Mouse (Mus musculus): ENCODE data around the gene Prrx1. TPM values are rescaled to one million over a fixed set of nuclear protein-coding genes. Genes with fewer than 3 reads are reported as not detected.

Gene Prrx1
- polyA plus RNA-seq, 1 experiment = not detected

- no peaks in the 10 kb centered on the region for H3K27me3 ChIP-seq (ENCODE audit: control insufficient read depth)
- H3K36me3 ChIP-seq (ENCODE audit: control insufficient read depth) = no peaks in the 10 kb centered on the region
- H3K9me3 ChIP-seq (ENCODE audit: control insufficient read depth, low read length) = peaks cover 7% of the 10 kb centered on the region; the same call in 1 of the 2 replicates
- no peaks in the 10 kb centered on the region for H3K4me1 ChIP-seq (ENCODE audit: control insufficient read depth)
- H3K4me3 ChIP-seq (replicated peaks) = no peak overlapping the region
- TF ChIP-seq GATA1 (IDR thresholded peaks at IDR 0.05; ENCODE audit: low read length) (no peak), TAL1 (IDR thresholded peaks at IDR 0.05; ENCODE audit: low read length) (no peak)
These were observed 60.7 kb downstream of the Prrx1 start for GRCm38 (mm10) chr1:163252796-163253195.

- H3K4me3 ChIP-seq (replicated peaks) = no peak overlapping the region
- no peaks in the 10 kb centered on the region for H3K4me1 ChIP-seq (ENCODE audit: control insufficient read depth)
- H3K9me3 ChIP-seq (ENCODE audit: control insufficient read depth, low read length) = peaks cover 5% of the 10 kb centered on the region; the same call in 1 of the 2 replicates
- H3K27me3 ChIP-seq (ENCODE audit: control insufficient read depth) = no peaks in the 10 kb centered on the region
- no peaks in the 10 kb centered on the region for H3K36me3 ChIP-seq (ENCODE audit: control insufficient read depth)
- TF ChIP-seq GATA1 (IDR thresholded peaks at IDR 0.05; ENCODE audit: low read length) (no peak), TAL1 (IDR thresholded peaks at IDR 0.05; ENCODE audit: low read length) (no peak)
These were observed 61.2 kb downstream of the Prrx1 start for GRCm38 (mm10) chr1:163252331-163252730.

DNA sequence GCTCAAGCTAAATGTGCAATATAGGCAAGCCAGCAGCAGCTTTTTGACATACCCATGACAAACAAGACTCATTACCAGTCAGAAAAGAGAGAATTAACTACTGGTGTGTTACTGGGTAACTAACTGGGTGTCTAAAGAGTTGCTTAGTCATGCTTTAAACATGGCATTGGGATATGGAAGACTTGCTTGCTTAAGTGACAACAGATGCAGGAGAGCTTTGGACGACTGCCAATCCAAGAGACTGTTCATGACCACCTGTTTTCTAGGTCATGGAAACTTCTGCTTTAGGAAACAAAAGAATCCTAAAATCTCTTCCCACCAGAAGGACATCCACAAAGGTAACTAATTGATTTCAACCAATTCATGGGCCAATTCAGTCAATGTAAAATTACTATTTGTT is 61.7 kb downstream of the Prrx1 start:
- Histone ChIP-seq H3K4me1 (ENCODE audit: control insufficient read depth) (no peaks in the 10 kb centered on the region), H3K36me3 (ENCODE audit: control insufficient read depth) (no peaks in the 10 kb centered on the region), H3K4me3 (replicated peaks) (no peak overlapping the region), H3K9me3 (ENCODE audit: control insufficient read depth, low read length) (peaks cover 5% of the 10 kb centered on the region; the same call in 1 of the 2 replicates), H3K27me3 (ENCODE audit: control insufficient read depth) (no peaks in the 10 kb centered on the region)
- TF ChIP-seq GATA1 (IDR thresholded peaks at IDR 0.05; ENCODE audit: low read length) (no peak), TAL1 (IDR thresholded peaks at IDR 0.05; ENCODE audit: low read length) (no peak)

DNA sequence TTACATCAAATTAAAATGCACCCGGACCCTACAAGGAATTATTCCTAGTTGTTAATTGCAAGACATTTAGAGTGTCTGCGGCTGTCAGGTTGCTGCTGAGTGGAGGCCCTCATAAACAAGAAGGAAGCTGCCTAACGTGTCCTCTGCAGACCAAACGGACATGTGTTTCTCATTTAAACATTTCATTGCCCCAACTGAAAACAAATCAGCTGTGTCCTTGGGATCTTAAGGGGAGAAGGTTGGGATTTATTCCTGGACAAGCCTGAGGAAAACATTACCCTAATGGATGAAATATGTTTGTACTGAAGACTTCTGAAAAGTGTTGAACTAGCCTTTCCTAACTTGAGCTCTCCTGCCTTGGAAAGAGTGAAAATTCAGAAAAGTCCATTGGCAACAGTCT is 74.6 kb downstream of the Prrx1 start:
- Histone ChIP-seq H3K4me3 (replicated peaks) (no peak overlapping the region), H3K4me1 (ENCODE audit: control insufficient read depth) (no peaks in the 10 kb centered on the region), H3K27me3 (ENCODE audit: control insufficient read depth) (no peaks in the 10 kb centered on the region), H3K9me3 (ENCODE audit: control insufficient read depth, low read length) (no peaks in the 10 kb centered on the region), H3K36me3 (ENCODE audit: control insufficient read depth) (no peaks in the 10 kb centered on the region)
- TF ChIP-seq GATA1 (IDR thresholded peaks at IDR 0.05; ENCODE audit: low read length) (no peak), TAL1 (IDR thresholded peaks at IDR 0.05; ENCODE audit: low read length) (no peak)

DNA sequence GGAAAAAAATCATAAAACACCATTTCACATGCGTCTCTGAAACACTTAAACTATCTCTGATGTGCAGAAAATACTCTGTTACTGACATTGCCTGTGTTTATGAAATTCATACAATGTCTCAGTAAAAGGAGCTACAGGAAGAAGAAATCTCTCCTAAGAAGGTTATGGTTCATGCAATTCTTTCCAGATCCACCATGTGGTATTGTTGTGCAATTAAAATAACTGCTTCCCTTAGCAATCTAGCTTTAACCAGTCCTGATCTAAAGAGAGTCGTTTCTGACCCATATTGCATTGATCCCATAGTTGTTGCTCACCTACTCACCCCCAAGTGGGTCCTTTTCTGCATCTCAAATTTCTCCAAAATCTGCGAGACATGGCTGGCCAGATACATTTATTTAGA is 82.3 kb downstream of the Prrx1 start:
- Histone ChIP-seq H3K4me1 (ENCODE audit: control insufficient read depth) (no peaks in the 10 kb centered on the region), H3K27me3 (ENCODE audit: control insufficient read depth) (no peaks in the 10 kb centered on the region), H3K9me3 (ENCODE audit: control insufficient read depth, low read length) (no peaks in the 10 kb centered on the region), H3K36me3 (ENCODE audit: control insufficient read depth) (no peaks in the 10 kb centered on the region), H3K4me3 (replicated peaks) (no peak overlapping the region)
- no peak for TF ChIP-seq TAL1 (IDR thresholded peaks at IDR 0.05; ENCODE audit: low read length)
- TF ChIP-seq GATA1 (IDR thresholded peaks at IDR 0.05; ENCODE audit: low read length) = no peak

DNA sequence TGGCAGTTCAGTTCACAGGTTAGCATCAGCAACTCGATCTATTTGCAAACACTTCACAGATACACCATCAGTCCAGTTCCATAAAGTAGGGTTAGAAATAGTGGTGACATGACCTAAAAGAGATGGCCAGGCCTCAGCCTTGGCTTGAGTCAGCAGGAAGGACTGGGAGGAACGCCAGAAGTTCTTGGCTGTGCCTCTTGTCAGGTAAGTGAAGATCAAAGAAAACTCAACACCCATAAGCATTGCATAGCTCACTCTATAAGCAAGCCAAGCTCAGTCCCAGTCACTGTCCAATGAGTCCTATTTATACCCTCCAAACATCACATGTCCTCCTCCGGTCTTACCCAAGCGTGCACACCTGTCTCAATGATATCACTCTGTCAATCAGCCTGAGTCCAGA is 87.2 kb downstream of the Prrx1 start:
- Histone ChIP-seq H3K36me3 (ENCODE audit: control insufficient read depth) (no peaks in the 10 kb centered on the region), H3K27me3 (ENCODE audit: control insufficient read depth) (no peaks in the 10 kb centered on the region), H3K9me3 (ENCODE audit: control insufficient read depth, low read length) (0 out of 2 replicates have a peak, but pooled peaks cover 2% of the 10 kb centered on the region), H3K4me1 (ENCODE audit: control insufficient read depth) (no peaks in the 10 kb centered on the region), H3K4me3 (replicated peaks) (no peak overlapping the region)
- TF ChIP-seq GATA1 (IDR thresholded peaks at IDR 0.05; ENCODE audit: low read length) = no peak
- no peak for TF ChIP-seq TAL1 (IDR thresholded peaks at IDR 0.05; ENCODE audit: low read length)

GRCm38 (mm10) chr1:163221767-163222166 is 91.7 kb downstream of the Prrx1 start:
- Histone ChIP-seq H3K27me3 (ENCODE audit: control insufficient read depth) (no peaks in the 10 kb centered on the region), H3K9me3 (ENCODE audit: control insufficient read depth, low read length) (0 out of 2 replicates have a peak, but pooled peaks cover 2% of the 10 kb centered on the region), H3K36me3 (ENCODE audit: control insufficient read depth) (no peaks in the 10 kb centered on the region), H3K4me1 (ENCODE audit: control insufficient read depth) (no peaks in the 10 kb centered on the region), H3K4me3 (replicated peaks) (no peak overlapping the region)
- TF ChIP-seq TAL1 (IDR thresholded peaks at IDR 0.05; ENCODE audit: low read length) (no peak), GATA1 (IDR thresholded peaks at IDR 0.05; ENCODE audit: low read length) (no peak)

- H3K36me3 ChIP-seq (ENCODE audit: control insufficient read depth) = no peaks in the 10 kb centered on the region
- H3K4me1 ChIP-seq (ENCODE audit: control insufficient read depth) = no peaks in the 10 kb centered on the region
- H3K27me3 ChIP-seq (ENCODE audit: control insufficient read depth) = no peaks in the 10 kb centered on the region
- H3K4me3 ChIP-seq (replicated peaks) = no peak overlapping the region
- H3K9me3 ChIP-seq (ENCODE audit: control insufficient read depth, low read length) = peaks cover 3% of the 10 kb centered on the region; the same call in 1 of the 2 replicates
- no peak for TF ChIP-seq TAL1 (IDR thresholded peaks at IDR 0.05; ENCODE audit: low read length)
- no peak for TF ChIP-seq GATA1 (IDR thresholded peaks at IDR 0.05; ENCODE audit: low read length)
These were observed 104.3 kb downstream of the Prrx1 start for GRCm38 (mm10) chr1:163208919-163209867.

GRCm38 (mm10) chr1:163198767-163199166 is 114.7 kb downstream of the Prrx1 start:
- TF ChIP-seq TAL1 (IDR thresholded peaks at IDR 0.05; ENCODE audit: low read length) (no peak), GATA1 (IDR thresholded peaks at IDR 0.05; ENCODE audit: low read length) (no peak)
- H3K9me3 ChIP-seq (ENCODE audit: control insufficient read depth, low read length) = no peaks in the 10 kb centered on the region
- no peaks in the 10 kb centered on the region for H3K27me3 ChIP-seq (ENCODE audit: control insufficient read depth)
- H3K4me1 ChIP-seq (ENCODE audit: control insufficient read depth) = no peaks in the 10 kb centered on the region
- H3K36me3 ChIP-seq (ENCODE audit: control insufficient read depth) = no peaks in the 10 kb centered on the region
- H3K4me3 ChIP-seq (replicated peaks) = no peak overlapping the region

All from erythroblast, embryonic 14.5 days (primary cell).